Mouse (Mus musculus) limb, embryonic 11.5 days (tissue): ENCODE measurements around the gene Slc22a16. TPM values are rescaled to one million over a fixed set of nuclear protein-coding genes. Genes with fewer than 3 reads are reported as not detected.

Experiments
- ATAC-seq: fragments of 200-750 bp; cut with Nextera tagmentation; 2 replicates; pipeline ENCODE4 v1.8.0; 2017; ENCODE audit warnings: low read depth; ENCODE audit not compliant: insufficient number of reproducible peaks, low FRiP score, low TSS enrichment
- DNase-seq: peaks from one replicate; pipeline ENCODE4 v3.0.0-alpha.2; 2015; ENCODE audit warnings: low spot score
- H3K27ac ChIP-seq: fragments of 300-500 bp; sonication (generic); replicated peaks from 2 replicates; pipeline ENCODE4 v1.5.1; 2014; ENCODE audit warnings: low read depth, mild to moderate bottlenecking, low read length
- H3K27me3 ChIP-seq: fragments of 300-500 bp; sonication (generic); 2 replicates; pipeline ENCODE4 v1.6.1; 2014; ENCODE audit warnings: mild to moderate bottlenecking, low read length, mixed read lengths; ENCODE audit not compliant: control insufficient read depth, insufficient read depth
- H3K36me3 ChIP-seq: fragments of 300-500 bp; sonication (generic); 2 replicates; pipeline ENCODE4 v1.6.1; 2014; ENCODE audit warnings: mild to moderate bottlenecking, low read length, moderate library complexity, mixed read lengths; ENCODE audit not compliant: control insufficient read depth, insufficient read depth
- H3K4me1 ChIP-seq: fragments of 300-500 bp; sonication (generic); 2 replicates; pipeline ENCODE4 v1.6.1; 2014; ENCODE audit warnings: low read length, mixed read lengths; ENCODE audit not compliant: control insufficient read depth, insufficient read depth
- H3K4me2 ChIP-seq: fragments of 300-500 bp; sonication (generic); 2 replicates; pipeline ENCODE4 v1.6.1; 2014; ENCODE audit warnings: low read depth, mild to moderate bottlenecking, moderate library complexity; ENCODE audit not compliant: severe bottlenecking
- H3K4me3 ChIP-seq: fragments of 300-500 bp; sonication (generic); 2 replicates; pipeline ENCODE4 v1.5.1; 2014; ENCODE audit warnings: low read depth, low read length
- H3K9ac ChIP-seq: fragments of 300-500 bp; sonication (generic); 2 replicates; pipeline ENCODE4 v1.6.1; 2014; ENCODE audit warnings: mild to moderate bottlenecking, low read length
- H3K9me3 ChIP-seq: fragments of 300-500 bp; sonication (generic); 2 replicates; pipeline ENCODE4 v1.6.1; 2016; ENCODE audit warnings: low read length; ENCODE audit not compliant: control insufficient read depth
- WGBS: fragments of 180-500 bp; shearing (Covaris S2); extraction: QIAGEN DNeasy Blood & Tissue Kit; methylation state at CpG from one replicate; pipeline ENCODE4 v1.1.7; 2014; 5-methylcytosine and 5-hydroxymethylcytosine counted together
- polyA plus RNA-seq: library from polyadenylated mRNA; unstranded; fragments of >200 nt; fragmentation: Nextera tagmentation; extraction: Ambion mirVana; gene quantifications from 2 replicates; pipeline ENCODE4 v1.2.1, GENCODE M21; 2014

Slc22a16 gene
- polyA plus RNA-seq, 1 experiment from 2014 or later, result not detected

DNA sequence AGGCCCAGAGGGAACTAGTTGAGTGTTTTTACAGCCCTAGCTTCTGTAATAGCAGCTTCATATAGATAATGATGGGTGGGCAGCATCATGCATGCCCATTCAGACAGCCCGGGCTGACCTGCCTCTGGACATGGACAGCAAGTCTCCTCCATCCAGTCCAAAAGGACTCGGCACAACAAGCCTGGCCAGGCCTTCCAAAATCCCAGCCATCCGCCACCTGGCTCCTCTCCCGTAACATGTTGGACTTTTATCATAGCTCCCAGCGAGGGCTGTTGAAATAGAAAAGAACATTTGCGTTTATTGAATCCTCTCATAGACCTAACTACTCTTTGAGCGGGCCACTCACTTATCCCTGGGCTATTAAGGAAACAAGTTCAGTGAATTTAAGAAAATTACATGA is 71.8 kb downstream of the Slc22a16 start:
- H3K27ac ChIP-seq, result no peak overlapping the region
- no peak overlapping the region for H3K4me3 ChIP-seq
- no peaks in the 10 kb centered on the region for H3K9me3 ChIP-seq
- H3K9ac ChIP-seq, result no peak overlapping the region
- H3K27me3 ChIP-seq, result no peaks in the 10 kb centered on the region
- ATAC-seq, result no peak
- H3K4me2 ChIP-seq, result no peak overlapping the region
- WGBS, result 85% methylated on average over 7 of the region's 7 CpGs
- H3K4me1 ChIP-seq, result peaks cover 18% of the 10 kb centered on the region
- DNase-seq, result no peak
- no peaks in the 10 kb centered on the region for H3K36me3 ChIP-seq

DNA sequence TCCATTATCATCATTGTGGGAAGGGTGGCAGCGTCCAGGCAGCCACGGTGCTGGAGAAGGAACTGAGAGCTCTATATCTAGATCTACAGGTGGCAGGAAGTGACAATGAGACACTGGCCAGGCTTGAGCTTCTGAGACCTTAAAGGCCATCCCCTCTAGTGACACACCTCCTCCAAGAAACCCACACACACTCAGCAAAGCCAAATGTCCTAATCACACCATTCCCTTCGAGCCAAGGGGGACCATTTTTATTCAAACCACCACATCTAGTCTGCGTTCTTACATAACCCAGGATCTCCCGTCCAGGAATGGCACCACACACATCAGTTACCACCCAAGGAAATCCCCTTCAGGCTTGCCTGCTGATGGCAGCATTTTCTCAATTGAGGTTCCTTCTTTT is 73.0 kb downstream of the Slc22a16 start:
- Histone ChIP-seq H3K36me3 (no peaks in the 10 kb centered on the region), H3K4me2 (no peak overlapping the region), H3K4me1 (peaks cover 15% of the 10 kb centered on the region), H3K4me3 (no peak overlapping the region), H3K27ac (no peak overlapping the region), H3K9ac (no peak overlapping the region), H3K9me3 (no peaks in the 10 kb centered on the region), H3K27me3 (no peaks in the 10 kb centered on the region)
- 87% methylated on average over 5 of the region's 5 CpGs for WGBS
- DNase-seq (no peak), ATAC-seq (no peak)

DNA sequence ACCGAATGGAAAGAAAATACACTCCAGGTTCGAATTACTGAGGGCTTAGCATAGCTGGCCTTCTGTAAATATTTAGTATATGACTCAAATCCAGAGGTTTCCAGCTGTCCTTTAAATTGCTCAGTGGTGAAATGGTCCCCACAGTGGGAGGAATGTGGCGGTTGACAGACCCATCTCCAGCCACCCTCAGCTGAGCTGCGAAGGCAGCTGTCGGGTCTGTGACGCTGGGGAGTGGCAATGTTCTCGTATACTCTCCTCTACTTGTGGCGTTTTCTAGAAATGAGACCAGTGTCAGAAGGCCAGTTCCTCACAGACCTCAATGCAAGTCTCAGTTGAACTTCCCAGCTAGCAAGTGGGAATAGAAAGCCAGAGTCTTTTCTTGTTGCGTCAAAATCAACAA is 74.3 kb downstream of the Slc22a16 start:
- Histone ChIP-seq H3K27ac (no peak overlapping the region), H3K4me3 (no peak overlapping the region), H3K4me1 (peaks cover 2% of the 10 kb centered on the region; the same call in 1 of the 2 replicates), H3K27me3 (no peaks in the 10 kb centered on the region), H3K9ac (no peak overlapping the region), H3K36me3 (no peaks in the 10 kb centered on the region), H3K9me3 (no peaks in the 10 kb centered on the region), H3K4me2 (no peak overlapping the region)
- 81% methylated on average over 9 of the region's 9 CpGs for WGBS
- DNase-seq (no peak), ATAC-seq (no peak)

DNA sequence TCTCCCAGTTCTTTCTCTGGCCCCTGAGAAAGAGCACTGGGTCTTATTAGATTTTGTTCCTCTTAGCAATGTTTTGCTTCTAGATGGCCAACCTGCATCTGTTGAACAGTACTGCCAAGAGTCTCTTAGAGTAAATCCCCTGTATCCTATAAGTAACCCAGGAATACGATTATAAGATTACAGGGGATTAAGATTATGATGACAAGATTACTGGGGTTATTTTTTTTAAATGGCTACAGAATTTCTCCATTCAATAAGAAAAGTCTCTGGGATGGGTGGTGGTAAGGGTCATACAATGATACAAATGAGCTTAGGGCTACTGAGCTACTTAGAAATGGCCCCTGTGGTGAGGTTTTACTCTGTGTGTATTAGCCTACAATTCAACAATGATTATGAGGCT is 75.2 kb downstream of the Slc22a16 start:
- no peaks in the 10 kb centered on the region for H3K36me3 ChIP-seq
- 78% methylated on average over 1 of the region's 1 CpGs for WGBS
- DNase-seq (no peak), ATAC-seq (no peak)
- no peak overlapping the region for H3K4me2 ChIP-seq
- H3K4me3 ChIP-seq, result no peak overlapping the region
- H3K27ac ChIP-seq, result no peak overlapping the region
- no peaks in the 10 kb centered on the region for H3K9me3 ChIP-seq
- no peaks in the 10 kb centered on the region for H3K27me3 ChIP-seq
- no peak overlapping the region for H3K9ac ChIP-seq
- H3K4me1 ChIP-seq, result no peaks in the 10 kb centered on the region

DNA sequence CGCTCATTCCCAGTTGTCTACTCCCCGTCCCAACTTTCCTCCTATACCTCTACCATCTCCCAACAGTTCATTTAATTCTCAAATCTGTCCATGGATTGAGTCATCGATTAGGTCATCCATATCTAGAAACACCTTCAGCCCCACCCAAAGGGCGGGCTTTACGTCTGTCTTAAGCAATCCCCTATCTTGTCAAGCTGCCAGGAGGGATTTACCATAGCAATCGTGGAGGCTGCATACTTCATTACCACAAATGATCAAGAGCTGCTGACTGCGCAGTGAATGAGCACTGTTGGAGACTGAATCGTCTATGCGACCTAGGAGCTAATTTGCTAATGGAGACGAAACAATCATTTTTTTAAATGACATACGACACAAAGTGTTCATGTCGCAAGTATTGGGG is 78.6 kb downstream of the Slc22a16 start:
- 90% methylated on average over 12 of the region's 12 CpGs for WGBS
- Histone ChIP-seq H3K4me3 (no peak overlapping the region), H3K36me3 (no peaks in the 10 kb centered on the region), H3K27ac (no peak overlapping the region), H3K9me3 (no peaks in the 10 kb centered on the region), H3K4me1 (no peaks in the 10 kb centered on the region), H3K9ac (no peak overlapping the region), H3K4me2 (no peak overlapping the region), H3K27me3 (no peaks in the 10 kb centered on the region)
- ATAC-seq (no peak), DNase-seq (no peak)

DNA sequence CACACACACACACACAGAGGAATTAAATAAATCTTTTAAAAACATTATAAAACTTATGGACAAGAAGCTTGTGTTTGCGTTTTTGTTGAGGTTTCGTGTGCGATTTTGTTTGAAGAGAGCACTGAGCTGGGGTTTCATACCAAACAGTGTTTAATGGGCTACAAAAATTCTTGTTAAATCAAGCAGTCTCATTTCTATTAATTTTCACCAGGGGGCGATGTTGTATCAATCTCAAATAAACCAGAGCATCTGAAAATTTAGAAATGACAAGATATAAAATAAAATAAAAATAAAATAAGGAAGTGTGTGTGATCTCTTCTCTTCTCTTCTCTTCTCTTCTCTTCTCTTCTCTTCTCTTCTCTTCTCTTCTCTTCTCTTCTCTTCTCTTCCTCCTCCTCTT is 79.5 kb downstream of the Slc22a16 start:
- WGBS, result 39% methylated on average over 4 of the region's 4 CpGs
- no peaks in the 10 kb centered on the region for H3K36me3 ChIP-seq
- no peak overlapping the region for H3K4me2 ChIP-seq
- no peak overlapping the region for H3K4me3 ChIP-seq
- 0 out of 2 replicates have a peak, but pooled peaks cover 3% of the 10 kb centered on the region for H3K4me1 ChIP-seq
- no peaks in the 10 kb centered on the region for H3K27me3 ChIP-seq
- H3K27ac ChIP-seq, result no peak overlapping the region
- H3K9ac ChIP-seq, result no peak overlapping the region
- H3K9me3 ChIP-seq, result no peaks in the 10 kb centered on the region
- DNase-seq (no peak), ATAC-seq (no peak)

DNA sequence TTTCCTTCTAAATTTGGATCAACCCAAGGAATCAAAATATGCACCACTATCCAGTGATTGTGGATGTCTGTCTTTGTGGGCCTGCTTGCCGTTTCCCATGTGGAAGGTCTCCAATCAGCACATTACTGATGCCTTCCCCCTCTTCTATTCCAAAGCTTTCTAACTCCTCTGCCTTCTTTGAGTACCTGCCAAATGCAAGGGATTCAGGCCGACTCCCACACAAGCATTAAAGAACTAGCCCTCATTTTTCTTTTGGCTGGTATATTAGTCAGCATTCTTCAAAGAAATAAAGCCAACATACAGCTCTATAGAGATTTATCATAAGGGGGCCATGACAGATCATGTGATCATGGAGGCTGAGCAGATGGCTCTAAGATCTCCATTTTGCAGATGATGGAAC is 81.5 kb downstream of the Slc22a16 start:
- H3K27me3 ChIP-seq, result no peaks in the 10 kb centered on the region
- H3K9me3 ChIP-seq, result no peaks in the 10 kb centered on the region
- no peak overlapping the region for H3K4me3 ChIP-seq
- no peak overlapping the region for H3K27ac ChIP-seq
- 83% methylated on average over 2 of the region's 2 CpGs for WGBS
- ATAC-seq (no peak), DNase-seq (no peak)
- H3K9ac ChIP-seq, result no peak overlapping the region
- H3K4me2 ChIP-seq, result no peak overlapping the region
- H3K36me3 ChIP-seq, result no peaks in the 10 kb centered on the region
- H3K4me1 ChIP-seq, result 0 out of 2 replicates have a peak, but pooled peaks cover 3% of the 10 kb centered on the region

Other genes with a start within 250 kb of the Slc22a16 start
- 11.4 and 11.5 TPM in 2 replicates for gene Cdk19, start 230.8 kb upstream of the Slc22a16 start, polyA plus RNA-seq
- 0.06 and 0.15 TPM in 2 replicates for gene Ddo, start 59.7 kb downstream of the Slc22a16 start, polyA plus RNA-seq
- 1.2 and 1.3 TPM in 2 replicates for gene Mettl24, start 112.9 kb downstream of the Slc22a16 start, polyA plus RNA-seq